Mouse (Mus musculus): ENCODE data around the gene Gss.

- TF ChIP-seq FLI1 (IDR thresholded peaks at IDR 0.05; ENCODE audit: low read length): no peak
- TF ChIP-seq GATA1 (IDR thresholded peaks at IDR 0.05; ENCODE audit: borderline replicate concordance, low read length): no peak
These were observed 2.9 kb upstream of the Gss start for GRCm38 (mm10) chr2:155595516-155595915.
